Mouse (Mus musculus): ENCODE data around the gene Fancc. TPM values are rescaled to one million over a fixed set of nuclear protein-coding genes. Genes with fewer than 3 reads are reported as not detected.

The Fancc gene
- polyA plus RNA-seq, 1 experiment from 2014 or later = 18.1 TPM

GRCm38 (mm10) chr13:63297003-63297402, 200.1 kb downstream of the Fancc start:
- H3K27ac ChIP-seq (replicated peaks; ENCODE audit: low read depth, low read length) = no peak overlapping the region
- peaks cover 29% of the 10 kb centered on the region for H3K36me3 ChIP-seq (ENCODE audit: control insufficient read depth, insufficient read depth, low read length)
- H3K9me3 ChIP-seq (ENCODE audit: control insufficient read depth, low read length) = no peaks in the 10 kb centered on the region
- no peak overlapping the region for H3K4me3 ChIP-seq (replicated peaks; ENCODE audit: low read depth, low read length)
- 0 out of 2 replicates have a peak, but pooled peaks cover under 1% of the 10 kb centered on the region for H3K27me3 ChIP-seq (ENCODE audit: control insufficient read depth, insufficient read depth, low read length)
- H3K9ac ChIP-seq (replicated peaks; ENCODE audit: low read length) = no peak overlapping the region
- WGBS = 85% methylated on average over 2 of the region's 2 CpGs
- H3K4me1 ChIP-seq (ENCODE audit: control insufficient read depth, insufficient read depth, low read length) = peaks cover 17% of the 10 kb centered on the region; the same call in 1 of the 2 replicates
- H3K4me2 ChIP-seq (ENCODE audit: low read length) = no peak overlapping the region
- ATAC-seq (ENCODE audit: low FRiP score, low TSS enrichment) (no peak), DNase-seq (no peak)

- no peaks in the 10 kb centered on the region for H3K9me3 ChIP-seq (ENCODE audit: control insufficient read depth, low read length)
- WGBS = 90% methylated on average over 11 of the region's 11 CpGs
- H3K4me2 ChIP-seq (ENCODE audit: low read length) = no peak overlapping the region
- DNase-seq (no peak), ATAC-seq (ENCODE audit: low FRiP score, low TSS enrichment) (no peak)
- peaks cover 22% of the 10 kb centered on the region; the same call in 1 of the 2 replicates for H3K36me3 ChIP-seq (ENCODE audit: control insufficient read depth, insufficient read depth, low read length)
- no peak overlapping the region for H3K27ac ChIP-seq (replicated peaks; ENCODE audit: low read depth, low read length)
- H3K27me3 ChIP-seq (ENCODE audit: control insufficient read depth, insufficient read depth, low read length) = 0 out of 2 replicates have a peak, but pooled peaks cover 2% of the 10 kb centered on the region
- H3K9ac ChIP-seq (replicated peaks; ENCODE audit: low read length) = no peak overlapping the region
- H3K4me1 ChIP-seq (ENCODE audit: control insufficient read depth, insufficient read depth, low read length) = peaks cover 13% of the 10 kb centered on the region; the same call in 1 of the 2 replicates
- no peak overlapping the region for H3K4me3 ChIP-seq (replicated peaks; ENCODE audit: low read depth, low read length)
These were observed 200.8 kb downstream of the Fancc start for GRCm38 (mm10) chr13:63296300-63296699.

DNA sequence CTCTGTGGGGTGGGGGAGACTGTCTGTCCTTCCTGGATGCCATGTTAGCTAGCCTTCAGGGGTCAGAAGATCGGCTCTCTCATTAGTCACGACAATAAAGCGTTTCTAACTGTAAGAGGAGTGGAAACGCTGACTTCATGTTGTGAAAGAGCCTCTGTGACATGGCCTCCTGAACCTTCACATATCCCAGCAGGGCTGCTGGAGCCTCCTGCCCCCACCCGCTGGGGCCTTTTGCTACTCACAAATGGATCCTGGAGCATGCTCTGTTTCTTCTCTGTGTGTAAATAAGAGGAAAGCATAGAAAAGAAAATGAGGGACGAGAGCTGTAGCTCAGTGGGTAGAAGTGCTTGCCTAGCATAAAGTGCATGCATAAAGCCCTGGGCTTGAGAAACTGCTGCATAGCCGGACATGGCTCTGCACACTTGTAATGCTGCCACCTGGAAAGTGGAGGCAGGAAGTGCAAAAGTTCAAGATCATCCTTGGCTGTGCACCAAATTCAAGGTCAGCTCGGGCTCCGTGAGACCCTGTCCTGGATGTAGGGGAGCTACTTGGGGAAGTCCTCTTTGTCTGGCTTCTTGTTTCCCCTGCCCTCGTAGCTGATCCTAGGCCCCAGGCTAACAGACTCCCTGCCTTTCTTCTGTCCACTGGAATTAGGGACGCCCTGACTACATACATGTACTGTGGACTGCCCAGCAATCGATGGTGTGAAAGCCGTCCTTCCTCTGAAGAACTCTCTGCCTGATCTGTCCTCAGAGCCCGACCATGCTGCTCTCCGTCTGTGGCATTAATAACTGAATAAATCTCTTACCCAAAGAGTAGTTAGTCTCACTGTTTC, 202.5 kb downstream of the Fancc start:
- H3K4me1 ChIP-seq (ENCODE audit: control insufficient read depth, insufficient read depth, low read length) = peaks cover 13% of the 10 kb centered on the region; the same call in 1 of the 2 replicates
- no peak overlapping the region for H3K4me3 ChIP-seq (replicated peaks; ENCODE audit: low read depth, low read length)
- H3K27me3 ChIP-seq (ENCODE audit: control insufficient read depth, insufficient read depth, low read length) = 0 out of 2 replicates have a peak, but pooled peaks cover 2% of the 10 kb centered on the region
- no peaks in the 10 kb centered on the region for H3K9me3 ChIP-seq (ENCODE audit: control insufficient read depth, low read length)
- H3K27ac ChIP-seq (replicated peaks; ENCODE audit: low read depth, low read length) = peak overlapping the region; percentile 5; the same call in 1 of the 2 replicates
- no peak overlapping the region for H3K4me2 ChIP-seq (ENCODE audit: low read length)
- no peak overlapping the region for H3K9ac ChIP-seq (replicated peaks; ENCODE audit: low read length)
- 21% methylated on average over 15 of the region's 15 CpGs for WGBS
- DNase-seq = peak; percentile 47
- no peak for ATAC-seq (ENCODE audit: low FRiP score, low TSS enrichment)
- H3K36me3 ChIP-seq (ENCODE audit: control insufficient read depth, insufficient read depth, low read length) = peaks cover 20% of the 10 kb centered on the region; the same call in 1 of the 2 replicates

GRCm38 (mm10) chr13:63293647-63294046, 203.4 kb downstream of the Fancc start:
- 0 out of 2 replicates have a peak, but pooled peaks cover 2% of the 10 kb centered on the region for H3K27me3 ChIP-seq (ENCODE audit: control insufficient read depth, insufficient read depth, low read length)
- DNase-seq (no peak), ATAC-seq (ENCODE audit: low FRiP score, low TSS enrichment) (no peak)
- no peak overlapping the region for H3K27ac ChIP-seq (replicated peaks; ENCODE audit: low read depth, low read length)
- H3K4me2 ChIP-seq (ENCODE audit: low read length) = no peak overlapping the region
- WGBS = 61% methylated on average over 3 of the region's 3 CpGs
- no peak overlapping the region for H3K9ac ChIP-seq (replicated peaks; ENCODE audit: low read length)
- H3K4me3 ChIP-seq (replicated peaks; ENCODE audit: low read depth, low read length) = no peak overlapping the region
- no peaks in the 10 kb centered on the region for H3K9me3 ChIP-seq (ENCODE audit: control insufficient read depth, low read length)
- peaks cover 13% of the 10 kb centered on the region; the same call in 1 of the 2 replicates for H3K4me1 ChIP-seq (ENCODE audit: control insufficient read depth, insufficient read depth, low read length)
- peaks cover 14% of the 10 kb centered on the region; the same call in 1 of the 2 replicates for H3K36me3 ChIP-seq (ENCODE audit: control insufficient read depth, insufficient read depth, low read length)

GRCm38 (mm10) chr13:63291016-63291415, 206.1 kb downstream of the Fancc start:
- 0 out of 2 replicates have a peak, but pooled peaks cover 2% of the 10 kb centered on the region for H3K27me3 ChIP-seq (ENCODE audit: control insufficient read depth, insufficient read depth, low read length)
- peaks cover 13% of the 10 kb centered on the region; the same call in 1 of the 2 replicates for H3K4me1 ChIP-seq (ENCODE audit: control insufficient read depth, insufficient read depth, low read length)
- DNase-seq = no peak
- H3K27ac ChIP-seq (replicated peaks; ENCODE audit: low read depth, low read length) = no peak overlapping the region
- H3K36me3 ChIP-seq (ENCODE audit: control insufficient read depth, insufficient read depth, low read length) = 0 out of 2 replicates have a peak, but pooled peaks cover 5% of the 10 kb centered on the region
- H3K9ac ChIP-seq (replicated peaks; ENCODE audit: low read length) = no peak overlapping the region
- H3K4me3 ChIP-seq (replicated peaks; ENCODE audit: low read depth, low read length) = no peak overlapping the region
- no peaks in the 10 kb centered on the region for H3K9me3 ChIP-seq (ENCODE audit: control insufficient read depth, low read length)
- no peak overlapping the region for H3K4me2 ChIP-seq (ENCODE audit: low read length)
- 95% methylated on average over 6 of the region's 6 CpGs for WGBS
- ATAC-seq (ENCODE audit: low FRiP score, low TSS enrichment) = no peak

GRCm38 (mm10) chr13:63290126-63290525, 207.0 kb downstream of the Fancc start:
- Histone ChIP-seq H3K4me3 (replicated peaks; ENCODE audit: low read depth, low read length) (no peak overlapping the region), H3K9ac (replicated peaks; ENCODE audit: low read length) (no peak overlapping the region), H3K4me2 (ENCODE audit: low read length) (no peak overlapping the region), H3K4me1 (ENCODE audit: control insufficient read depth, insufficient read depth, low read length) (peaks cover 11% of the 10 kb centered on the region; the same call in 1 of the 2 replicates), H3K27ac (replicated peaks; ENCODE audit: low read depth, low read length) (no peak overlapping the region), H3K9me3 (ENCODE audit: control insufficient read depth, low read length) (no peaks in the 10 kb centered on the region), H3K27me3 (ENCODE audit: control insufficient read depth, insufficient read depth, low read length) (0 out of 2 replicates have a peak, but pooled peaks cover 2% of the 10 kb centered on the region), H3K36me3 (ENCODE audit: control insufficient read depth, insufficient read depth, low read length) (0 out of 2 replicates have a peak, but pooled peaks cover 7% of the 10 kb centered on the region)
- WGBS = 95% methylated on average over 4 of the region's 4 CpGs
- ATAC-seq (ENCODE audit: low FRiP score, low TSS enrichment) (no peak), DNase-seq (no peak)

- 59% methylated on average over 5 of the region's 5 CpGs for WGBS
- H3K9ac ChIP-seq (replicated peaks; ENCODE audit: low read length) = no peak overlapping the region
These were observed 207.4 kb downstream of the Fancc start for GRCm38 (mm10) chr13:63289687-63290086.

DNA sequence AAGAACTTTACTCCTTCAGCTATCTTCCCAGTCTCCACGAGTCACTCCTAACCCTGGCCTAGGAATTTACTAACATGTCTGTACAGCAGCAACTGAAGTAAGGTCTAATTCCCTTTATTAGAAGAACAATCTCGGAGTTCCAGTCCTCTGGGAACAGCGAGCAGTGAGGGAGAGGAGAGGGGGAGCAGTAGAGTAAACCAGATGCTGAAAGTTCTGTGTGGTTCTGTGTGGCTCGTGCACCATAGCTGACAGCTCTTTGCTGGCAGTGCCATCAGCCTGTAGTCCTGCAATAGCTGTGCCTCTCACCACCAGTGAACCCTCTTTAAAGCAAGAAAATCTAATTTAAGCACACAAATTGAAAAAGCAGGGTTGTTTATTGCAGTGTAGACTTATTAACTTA, 207.9 kb downstream of the Fancc start:
- Histone ChIP-seq H3K4me3 (replicated peaks; ENCODE audit: low read depth, low read length) (no peak overlapping the region), H3K9me3 (ENCODE audit: control insufficient read depth, low read length) (no peaks in the 10 kb centered on the region), H3K4me2 (ENCODE audit: low read length) (no peak overlapping the region), H3K27me3 (ENCODE audit: control insufficient read depth, insufficient read depth, low read length) (0 out of 2 replicates have a peak, but pooled peaks cover 2% of the 10 kb centered on the region), H3K4me1 (ENCODE audit: control insufficient read depth, insufficient read depth, low read length) (peaks cover 1% of the 10 kb centered on the region; the same call in 1 of the 2 replicates), H3K36me3 (ENCODE audit: control insufficient read depth, insufficient read depth, low read length) (0 out of 2 replicates have a peak, but pooled peaks cover 10% of the 10 kb centered on the region), H3K9ac (replicated peaks; ENCODE audit: low read length) (no peak overlapping the region), H3K27ac (replicated peaks; ENCODE audit: low read depth, low read length) (no peak overlapping the region)
- DNase-seq (no peak), ATAC-seq (ENCODE audit: low FRiP score, low TSS enrichment) (no peak)
- 64% methylated on average over 4 of the region's 4 CpGs for WGBS

More at GRCm38 (mm10) chr13:63289687-63290086, 207.4 kb downstream of the Fancc start:
- no peak overlapping the region for H3K27ac ChIP-seq (replicated peaks; ENCODE audit: low read depth, low read length)
- H3K36me3 ChIP-seq (ENCODE audit: control insufficient read depth, insufficient read depth, low read length) = 0 out of 2 replicates have a peak, but pooled peaks cover 10% of the 10 kb centered on the region
- peaks cover 6% of the 10 kb centered on the region; the same call in 1 of the 2 replicates for H3K4me1 ChIP-seq (ENCODE audit: control insufficient read depth, insufficient read depth, low read length)
- no peak overlapping the region for H3K4me3 ChIP-seq (replicated peaks; ENCODE audit: low read depth, low read length)
- H3K27me3 ChIP-seq (ENCODE audit: control insufficient read depth, insufficient read depth, low read length) = 0 out of 2 replicates have a peak, but pooled peaks cover 2% of the 10 kb centered on the region
- ATAC-seq (ENCODE audit: low FRiP score, low TSS enrichment) (no peak), DNase-seq (peak; percentile 34)
- no peaks in the 10 kb centered on the region for H3K9me3 ChIP-seq (ENCODE audit: control insufficient read depth, low read length)
- H3K4me2 ChIP-seq (ENCODE audit: low read length) = no peak overlapping the region
